Mouse (Mus musculus) megakaryocyte progenitor cell, adult 5-6 weeks (primary cell): ENCODE measurements around the gene Ppp1cb. TPM values are rescaled to one million over a fixed set of nuclear protein-coding genes. Genes with fewer than 3 reads are reported as not detected.
"Not testable (repeated sequence)": the region's sequence is repeated elsewhere in the genome, so short reads cannot be mapped to it uniquely, and the experiment has no call there.

Experiments
- ATAC-seq: replicated peaks from 2 replicates; pipeline ENCODE4 v1.8.0; 2016; ENCODE audit warnings: mild to moderate bottlenecking, moderate TSS enrichment, inconsistent platforms; ENCODE audit not compliant: poor library complexity
- total RNA-seq, 2 experiments: library from RNA; stranded (forward) in 1 of 2; stranded (reverse) in 1 of 2; fragments of 157-497, 149-512 nt in 1 of 2; fragments of 200-1000 nt in 1 of 2; gene quantifications; 2 replicates each; pipeline versions ENCODE4 v1.2.3 to v1.2.4; 2015 to 2017

The Ppp1cb gene
- 194 and 216 TPM in 2 replicates for total RNA-seq (2015)
- 271 and 283 TPM in 2 replicates for total RNA-seq (2017)

GRCm38 (mm10) chr5:32458408-32459143 lies at the start of gene Ppp1cb:
Gene Ppp1cb (plus strand): TSS chr5:32458843.
- peak; percentile 91 for ATAC-seq

- no peak for ATAC-seq
Measured at GRCm38 (mm10) chr5:32409747-32410146, 48.9 kb upstream of the Ppp1cb start.

GRCm38 (mm10) chr5:32410954-32411688 lies 47.5 kb upstream of the Ppp1cb start:
- ATAC-seq, result peak; percentile 61

GRCm38 (mm10) chr5:32412186-32412950 lies 46.3 kb upstream of the Ppp1cb start:
- ATAC-seq, result peak; percentile 29; the same call in 1 of the 2 replicates

GRCm38 (mm10) chr5:32413083-32413482 lies 45.6 kb upstream of the Ppp1cb start:
- no peak for ATAC-seq

GRCm38 (mm10) chr5:32413569-32413968 lies 45.1 kb upstream of the Ppp1cb start:
- ATAC-seq, result no peak

- ATAC-seq, result no peak
Measured at GRCm38 (mm10) chr5:32414461-32414985, 44.1 kb upstream of the Ppp1cb start.

GRCm38 (mm10) chr5:32415554-32415953 lies 43.1 kb upstream of the Ppp1cb start:
- no peak for ATAC-seq

- no peak for ATAC-seq
Measured at GRCm38 (mm10) chr5:32416881-32417280, 41.8 kb upstream of the Ppp1cb start.

GRCm38 (mm10) chr5:32422081-32422589 lies 36.5 kb upstream of the Ppp1cb start:
- ATAC-seq, result peak; percentile 36; the same call in 1 of the 2 replicates

GRCm38 (mm10) chr5:32423339-32424046 lies 35.1 kb upstream of the Ppp1cb start:
- ATAC-seq, result peak; percentile 91

- no peak for ATAC-seq
Measured at GRCm38 (mm10) chr5:32424464-32424863, 34.2 kb upstream of the Ppp1cb start.

- no peak for ATAC-seq
Measured at GRCm38 (mm10) chr5:32425485-32426171, 33.0 kb upstream of the Ppp1cb start.

GRCm38 (mm10) chr5:32430399-32430798 lies 28.2 kb upstream of the Ppp1cb start:
- ATAC-seq, result peak; percentile 57

- ATAC-seq, result not testable (repeated sequence)
Measured at GRCm38 (mm10) chr5:32434346-32434745, 24.3 kb upstream of the Ppp1cb start.

- ATAC-seq, result no peak
Measured at GRCm38 (mm10) chr5:32435612-32436011, 23.0 kb upstream of the Ppp1cb start.

- peak; percentile 31; the same call in 1 of the 2 replicates for ATAC-seq
Measured at GRCm38 (mm10) chr5:32437901-32438563, 20.6 kb upstream of the Ppp1cb start.

GRCm38 (mm10) chr5:32438564-32438922 lies 20.1 kb upstream of the Ppp1cb start:
- no peak for ATAC-seq

GRCm38 (mm10) chr5:32441336-32441735 lies 17.3 kb upstream of the Ppp1cb start:
- no peak for ATAC-seq
